Mouse (Mus musculus) bone marrow, adult 2 months (tissue): ENCODE measurements around the gene Stfa3.

Experiments used
- CTCF ChIP-seq: fragments of 200-500 bp; IDR thresholded peaks from 2 replicates; pipeline ENCODE4 v1.5.1; 2011; ENCODE audit warnings: low read length, control low read depth; ENCODE audit not compliant: control insufficient read depth, insufficient read depth
- POLR2A ChIP-seq: fragments of 200-500 bp; IDR thresholded peaks from 2 replicates; pipeline ENCODE4 v1.6.1; 2011; ENCODE audit warnings: low read depth, mild to moderate bottlenecking, control low read depth, low read length, borderline replicate concordance; ENCODE audit not compliant: control insufficient read depth

DNA sequence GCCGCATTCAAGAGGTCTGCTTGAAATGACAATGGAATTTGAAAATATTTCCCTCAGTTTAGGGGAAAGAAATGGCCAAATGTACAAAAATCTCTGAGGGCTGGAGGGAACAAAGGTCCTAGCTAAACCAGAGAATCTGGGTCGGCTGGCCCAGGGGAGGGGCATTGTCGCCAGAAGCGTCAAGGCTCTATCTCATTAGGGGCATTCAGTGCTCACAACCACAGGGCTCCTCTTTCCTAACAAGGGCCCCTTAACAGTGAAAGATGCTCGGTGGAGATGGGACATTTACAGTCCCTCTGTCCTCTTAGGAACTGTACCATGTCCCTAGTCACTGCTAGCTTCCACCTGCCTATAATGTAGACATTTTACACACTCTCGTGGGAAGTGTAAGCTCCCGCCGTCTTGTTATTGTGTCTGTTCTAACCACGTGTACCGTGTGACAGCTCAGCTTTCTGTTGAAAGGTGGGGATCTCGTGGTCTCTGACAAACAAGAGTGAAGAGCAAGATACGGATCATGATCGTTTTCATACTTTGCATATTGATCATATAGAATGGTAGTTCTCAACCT, 16.0 kb upstream of the Stfa3 start:
- no peak for TF ChIP-seq POLR2A
- TF ChIP-seq CTCF, result no peak
